Mouse (Mus musculus): ENCODE results near the gene Tnfsf18. TPM values are rescaled to one million over a fixed set of nuclear protein-coding genes. Genes with fewer than 3 reads are reported as not detected.

Tnfsf18 gene
- polyA plus RNA-seq (2015; fragmentation: Nextera tagmentation; extraction: Ambion mirVana): 0.10 and 0.16 TPM in 2 replicates

- no peak within 1 kb of the TSS for H3K4me3 ChIP-seq (ENCODE audit: low read length)
- H3K27ac ChIP-seq (ENCODE audit: low read length): no peak within 1 kb of the TSS
- no peak within 1 kb of the TSS for H3K9ac ChIP-seq (ENCODE audit: low read length)
- peaks cover 5% of the 10 kb centered on the region; the same call in 1 of the 2 replicates for H3K4me1 ChIP-seq (replicated peaks; ENCODE audit: control insufficient read depth, insufficient read depth, low read length)
- no peaks in the 10 kb centered on the region for H3K27me3 ChIP-seq (ENCODE audit: control insufficient read depth, insufficient read depth, low read depth, low read length)
- no peaks in the 10 kb centered on the region for H3K36me3 ChIP-seq (ENCODE audit: control insufficient read depth, insufficient read depth, low read length)
- no peak within 1 kb of the TSS for H3K4me2 ChIP-seq (ENCODE audit: low read depth, low read length)
- no peaks in the 10 kb centered on the region for H3K9me3 ChIP-seq (ENCODE audit: control insufficient read depth, low read length)
- WGBS: 6% methylated on average over 8 of the region's 8 CpGs
- ATAC-seq (ENCODE audit: low read depth): peak; percentile 92
Observed at GRCm38 (mm10) chr1:161494343-161494742, at the start of gene Tnfsf18. Gene Tnfsf18, plus strand, starts transcription at chr1:161494655.

DNA sequence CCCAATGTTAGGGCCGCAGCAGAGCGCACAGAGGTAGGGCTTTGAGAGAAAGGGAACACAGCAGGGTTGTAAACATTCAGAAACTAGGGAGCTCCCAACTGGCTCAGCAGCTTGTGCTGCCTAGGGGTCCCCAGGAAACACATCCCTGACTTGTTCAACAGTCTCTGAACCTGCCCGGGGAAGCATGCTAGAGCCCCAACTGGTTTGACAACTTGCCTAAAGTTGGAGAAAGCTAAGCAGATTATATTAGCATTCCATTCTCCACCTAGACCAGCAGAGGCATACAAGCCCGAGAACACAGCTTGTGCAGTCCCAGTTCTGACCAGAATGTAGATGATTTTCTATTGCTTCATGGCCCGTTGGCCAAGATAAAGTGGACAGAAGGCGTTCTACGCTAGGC is 49.6 kb upstream of the Tnfsf18 start:
- Histone ChIP-seq H3K4me1 (replicated peaks; ENCODE audit: control insufficient read depth, insufficient read depth, low read length) (peaks cover 10% of the 10 kb centered on the region; the same call in 1 of the 2 replicates), H3K36me3 (ENCODE audit: control insufficient read depth, insufficient read depth, low read length) (no peaks in the 10 kb centered on the region), H3K4me3 (ENCODE audit: low read length) (no peak overlapping the region), H3K4me2 (ENCODE audit: low read depth, low read length) (no peak overlapping the region), H3K9ac (ENCODE audit: low read length) (no peak overlapping the region; the same call in 1 of the 2 replicates), H3K9me3 (ENCODE audit: control insufficient read depth, low read length) (no peaks in the 10 kb centered on the region), H3K27me3 (ENCODE audit: control insufficient read depth, insufficient read depth, low read depth, low read length) (no peaks in the 10 kb centered on the region), H3K27ac (ENCODE audit: low read length) (peak overlapping the region; percentile 83)
- peak; percentile 94 for ATAC-seq (ENCODE audit: low read depth)
- 53% methylated on average over 7 of the region's 7 CpGs for WGBS

DNA sequence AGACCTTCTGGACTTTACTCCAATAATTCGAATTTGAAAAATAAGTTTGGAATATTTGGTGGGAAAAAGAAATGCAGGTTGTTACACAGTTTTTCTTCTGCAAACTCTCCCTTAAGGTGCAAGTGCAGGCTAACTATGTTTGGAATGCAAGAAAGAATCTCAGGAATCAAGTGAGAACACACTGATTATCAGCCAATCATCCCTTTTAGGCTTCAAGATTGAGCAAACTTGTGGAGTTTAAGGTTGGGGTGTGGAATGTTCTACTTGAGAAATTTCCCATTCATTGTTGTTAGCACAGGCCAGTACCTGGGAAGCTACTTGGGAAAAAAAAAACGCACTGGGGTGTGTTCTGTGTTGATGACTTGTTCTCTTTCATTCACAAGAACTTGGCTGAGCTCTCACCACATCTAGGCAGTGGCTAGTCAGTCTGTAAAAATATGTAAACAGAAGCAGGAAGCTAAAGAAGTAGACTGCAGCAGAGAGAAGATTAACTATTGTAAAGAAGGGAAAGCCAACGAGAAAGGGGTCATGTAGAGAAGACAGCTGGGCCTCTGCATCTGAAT is 42.7 kb upstream of the Tnfsf18 start:
- no peak overlapping the region for H3K9ac ChIP-seq (ENCODE audit: low read length)
- WGBS: 17% methylated on average over 3 of the region's 3 CpGs
- H3K36me3 ChIP-seq (ENCODE audit: control insufficient read depth, insufficient read depth, low read length): no peaks in the 10 kb centered on the region
- peak; percentile 85 for ATAC-seq (ENCODE audit: low read depth)
- no peak overlapping the region for H3K4me3 ChIP-seq (ENCODE audit: low read length)
- peaks cover 12% of the 10 kb centered on the region; the same call in 1 of the 2 replicates for H3K4me1 ChIP-seq (replicated peaks; ENCODE audit: control insufficient read depth, insufficient read depth, low read length)
- H3K27me3 ChIP-seq (ENCODE audit: control insufficient read depth, insufficient read depth, low read depth, low read length): no peaks in the 10 kb centered on the region
- H3K9me3 ChIP-seq (ENCODE audit: control insufficient read depth, low read length): 0 out of 2 replicates have a peak, but pooled peaks cover 2% of the 10 kb centered on the region
- peak overlapping the region; percentile 72 for H3K27ac ChIP-seq (ENCODE audit: low read length)
- H3K4me2 ChIP-seq (ENCODE audit: low read depth, low read length): no peak overlapping the region

DNA sequence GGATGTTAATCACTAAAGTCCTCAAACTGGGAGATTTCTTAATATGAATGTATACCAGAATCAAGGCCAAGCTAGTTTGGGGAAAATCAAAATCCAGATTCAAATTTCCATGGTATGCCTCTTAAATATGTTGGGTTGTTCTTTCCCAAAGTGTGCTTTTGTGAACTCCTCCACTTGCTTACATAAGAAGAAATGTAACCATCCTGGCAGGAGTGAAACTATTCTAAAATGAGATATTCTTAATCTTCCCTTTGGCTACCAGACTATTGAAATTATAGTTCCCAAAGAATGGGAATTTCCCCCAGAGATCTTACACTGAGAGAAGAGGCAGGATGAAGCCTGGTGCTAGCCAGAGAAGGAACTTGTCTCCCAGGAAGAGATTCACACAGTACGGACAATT is 42.2 kb upstream of the Tnfsf18 start:
- no peak for ATAC-seq (ENCODE audit: low read depth)
- Histone ChIP-seq H3K4me3 (ENCODE audit: low read length) (no peak overlapping the region), H3K36me3 (ENCODE audit: control insufficient read depth, insufficient read depth, low read length) (no peaks in the 10 kb centered on the region), H3K9me3 (ENCODE audit: control insufficient read depth, low read length) (0 out of 2 replicates have a peak, but pooled peaks cover 2% of the 10 kb centered on the region), H3K4me1 (replicated peaks; ENCODE audit: control insufficient read depth, insufficient read depth, low read length) (peaks cover 12% of the 10 kb centered on the region; the same call in 1 of the 2 replicates), H3K9ac (ENCODE audit: low read length) (no peak overlapping the region), H3K4me2 (ENCODE audit: low read depth, low read length) (no peak overlapping the region), H3K27me3 (ENCODE audit: control insufficient read depth, insufficient read depth, low read depth, low read length) (no peaks in the 10 kb centered on the region), H3K27ac (ENCODE audit: low read length) (peak overlapping the region; percentile 44)
- 85% methylated on average over 1 of the region's 1 CpGs for WGBS

- Histone ChIP-seq H3K4me1 (replicated peaks; ENCODE audit: control insufficient read depth, insufficient read depth, low read length) (peaks cover 17% of the 10 kb centered on the region), H3K4me3 (ENCODE audit: low read length) (no peak overlapping the region), H3K27me3 (ENCODE audit: control insufficient read depth, insufficient read depth, low read depth, low read length) (no peaks in the 10 kb centered on the region), H3K9me3 (ENCODE audit: control insufficient read depth, low read length) (no peaks in the 10 kb centered on the region), H3K4me2 (ENCODE audit: low read depth, low read length) (no peak overlapping the region), H3K9ac (ENCODE audit: low read length) (no peak overlapping the region), H3K27ac (ENCODE audit: low read length) (peak overlapping the region; percentile 56), H3K36me3 (ENCODE audit: control insufficient read depth, insufficient read depth, low read length) (no peaks in the 10 kb centered on the region)
- ATAC-seq (ENCODE audit: low read depth): peak; percentile 89
- WGBS: 36% methylated on average over 2 of the region's 2 CpGs
Observed at GRCm38 (mm10) chr1:161463388-161464085, 30.9 kb upstream of the Tnfsf18 start.

- 47% methylated on average over 3 of the region's 3 CpGs for WGBS
- Histone ChIP-seq H3K4me2 (ENCODE audit: low read depth, low read length) (no peak overlapping the region), H3K36me3 (ENCODE audit: control insufficient read depth, insufficient read depth, low read length) (no peaks in the 10 kb centered on the region)
Observed at GRCm38 (mm10) chr1:161477221-161477620, 17.2 kb upstream of the Tnfsf18 start.

GRCm38 (mm10) chr1:161479854-161480253 is 14.6 kb upstream of the Tnfsf18 start:
- Histone ChIP-seq H3K4me3 (ENCODE audit: low read length) (no peak overlapping the region), H3K27me3 (ENCODE audit: control insufficient read depth, insufficient read depth, low read depth, low read length) (no peaks in the 10 kb centered on the region), H3K4me2 (ENCODE audit: low read depth, low read length) (no peak overlapping the region), H3K9ac (ENCODE audit: low read length) (no peak overlapping the region), H3K9me3 (ENCODE audit: control insufficient read depth, low read length) (no peaks in the 10 kb centered on the region), H3K36me3 (ENCODE audit: control insufficient read depth, insufficient read depth, low read length) (no peaks in the 10 kb centered on the region), H3K4me1 (replicated peaks; ENCODE audit: control insufficient read depth, insufficient read depth, low read length) (no peaks in the 10 kb centered on the region), H3K27ac (ENCODE audit: low read length) (no peak overlapping the region)
- 69% methylated on average over 1 of the region's 1 CpGs for WGBS
- ATAC-seq (ENCODE audit: low read depth): 0 out of 2 replicates have a peak, but pooled peaks have one; percentile 17

More at GRCm38 (mm10) chr1:161477221-161477620, 17.2 kb upstream of the Tnfsf18 start:
- Histone ChIP-seq H3K9me3 (ENCODE audit: control insufficient read depth, low read length) (no peaks in the 10 kb centered on the region), H3K4me3 (ENCODE audit: low read length) (no peak overlapping the region), H3K9ac (ENCODE audit: low read length) (no peak overlapping the region), H3K27me3 (ENCODE audit: control insufficient read depth, insufficient read depth, low read depth, low read length) (no peaks in the 10 kb centered on the region), H3K4me1 (replicated peaks; ENCODE audit: control insufficient read depth, insufficient read depth, low read length) (no peaks in the 10 kb centered on the region), H3K27ac (ENCODE audit: low read length) (no peak overlapping the region)
- ATAC-seq (ENCODE audit: low read depth): no peak

GRCm38 (mm10) chr1:161482211-161482610 is 12.2 kb upstream of the Tnfsf18 start:
- no peak overlapping the region for H3K9ac ChIP-seq (ENCODE audit: low read length)
- no peaks in the 10 kb centered on the region for H3K4me1 ChIP-seq (replicated peaks; ENCODE audit: control insufficient read depth, insufficient read depth, low read length)
- H3K9me3 ChIP-seq (ENCODE audit: control insufficient read depth, low read length): no peaks in the 10 kb centered on the region
- no peak overlapping the region for H3K4me2 ChIP-seq (ENCODE audit: low read depth, low read length)
- no peak overlapping the region for H3K4me3 ChIP-seq (ENCODE audit: low read length)
- H3K27ac ChIP-seq (ENCODE audit: low read length): no peak overlapping the region
- 72% methylated on average over 3 of the region's 3 CpGs for WGBS
- no peak for ATAC-seq (ENCODE audit: low read depth)
- H3K36me3 ChIP-seq (ENCODE audit: control insufficient read depth, insufficient read depth, low read length): no peaks in the 10 kb centered on the region
- no peaks in the 10 kb centered on the region for H3K27me3 ChIP-seq (ENCODE audit: control insufficient read depth, insufficient read depth, low read depth, low read length)

GRCm38 (mm10) chr1:161487069-161487468 is 7.4 kb upstream of the Tnfsf18 start:
- Histone ChIP-seq H3K4me1 (replicated peaks; ENCODE audit: control insufficient read depth, insufficient read depth, low read length) (no peaks in the 10 kb centered on the region), H3K4me3 (ENCODE audit: low read length) (no peak overlapping the region)
- WGBS: 70% methylated on average over 5 of the region's 5 CpGs

More at GRCm38 (mm10) chr1:161487069-161487468, 7.4 kb upstream of the Tnfsf18 start:
- Histone ChIP-seq H3K36me3 (ENCODE audit: control insufficient read depth, insufficient read depth, low read length) (no peaks in the 10 kb centered on the region), H3K27me3 (ENCODE audit: control insufficient read depth, insufficient read depth, low read depth, low read length) (no peaks in the 10 kb centered on the region), H3K9me3 (ENCODE audit: control insufficient read depth, low read length) (no peaks in the 10 kb centered on the region), H3K27ac (ENCODE audit: low read length) (no peak overlapping the region), H3K4me2 (ENCODE audit: low read depth, low read length) (no peak overlapping the region), H3K9ac (ENCODE audit: low read length) (no peak overlapping the region)
- ATAC-seq (ENCODE audit: low read depth): no peak
